ENCODE assay signal across 24 mouse cellular contexts in the genomic region with DNA sequence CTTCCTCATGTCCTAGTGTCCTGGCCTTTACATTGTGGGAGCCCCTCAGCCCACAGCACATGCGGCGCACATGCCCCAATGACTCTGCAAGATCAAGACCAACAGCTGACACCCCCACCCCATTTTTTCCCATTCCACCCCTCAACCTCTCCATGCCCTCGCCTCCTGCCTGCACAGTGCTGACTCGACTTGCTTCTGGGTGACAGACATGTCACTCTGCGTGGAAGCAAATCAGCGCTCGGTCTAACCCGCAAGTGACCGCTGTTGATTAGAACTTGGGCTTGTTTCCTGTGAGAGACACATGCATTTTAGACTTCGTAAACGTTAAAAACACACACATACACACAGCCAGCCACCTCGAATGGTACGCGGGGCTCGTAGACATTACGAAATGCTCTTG. TPM values are rescaled to one million over a fixed set of nuclear protein-coding genes. Genes with fewer than 3 reads are reported as not detected.
DNase-seq lines count a peak whose midpoint lies in the region; ATAC-seq lines count a peak whose summit lies in the region.
"Had no signal": no experiment of that assay in that cellular context is flagged by ENCODE, and none has a peak within 500 bp of the region (broad histone marks: within the 10 kb centered on the region; RNA-seq: fewer than 3 reads in every experiment).

No protein-coding gene starts in this region.

- no peak for DNase-seq in forebrain, embryonic 10.5 days (ENCODE audit: extremely low spot score, low spot score)
- DNase-seq in brain, adult 2 months (ENCODE audit: low read depth, low spot score) = peak; percentile 59
- DNase-seq in forebrain, embryonic 14.5 days (ENCODE audit: low spot score) = no peak
- no peak for DNase-seq in right cerebral cortex, postnatal 4 days
- DNase-seq in left cerebral cortex, postnatal 14 days (ENCODE audit: low spot score in 2 of 2) = no peak
- DNase-seq in spleen, postnatal 14 days (ENCODE audit: low spot score in 2 of 2) = no peak
- DNase-seq: adrenal gland, adult 2 months; embryo, embryonic 11 days; gastrocnemius, postnatal 36 days; heart, postnatal 14 days; layer of hippocampus, adult 9-11 months; liver, embryonic 13.5 days; thymus, postnatal 14 days had no signal

- intact Hi-C loops in left cerebral cortex, postnatal 14 days (cut with DNase I) = loop anchor here (5.0 kb wide), 4 partner anchors 50 to 135 kb away; a partner anchor contains a TSS

- H3K27me3 ChIP-seq in forebrain, embryonic 12.5 days = peaks cover 50% of the 10 kb centered on the region
- peaks cover 40% of the 10 kb centered on the region for H3K27me3 ChIP-seq in forebrain, embryonic 10.5 days (ENCODE audit: poor library complexity, severe bottlenecking)
- H3K27me3 ChIP-seq in forebrain, embryonic 14.5 days (replicated peaks; ENCODE audit: control insufficient read depth, insufficient read depth, low read length) = peaks cover 4% of the 10 kb centered on the region; the same call in 1 of the 2 replicates
- peaks cover 5% of the 10 kb centered on the region for H3K27me3 ChIP-seq in midbrain, embryonic 13.5 days

- no peak overlapping the region; the same call in 1 of the 2 replicates for H3K4me3 ChIP-seq in forebrain, embryonic 12.5 days (replicated peaks)
- no peak overlapping the region for H3K4me3 ChIP-seq in forebrain, embryonic 10.5 days
- peak overlapping the region; percentile 58 for H3K4me3 ChIP-seq in forebrain, embryonic 14.5 days (ENCODE audit: low read depth, low read length)
- peak overlapping the region; percentile 63 for H3K4me3 ChIP-seq in midbrain, embryonic 13.5 days (replicated peaks)
- H3K4me3 ChIP-seq: heart, embryonic 10.5 days; limb, embryonic 10.5 days; liver, embryonic 13.5 days had no signal

- no peak for ATAC-seq in forebrain, embryonic 12.5 days (ENCODE audit: low FRiP score)
- ATAC-seq in forebrain, embryonic 14.5 days = no peak
- no peak for ATAC-seq in midbrain, embryonic 13.5 days
- ATAC-seq: intestine, embryonic 16.5 days; lung, postnatal 0 days had no signal

- H3K4me2 ChIP-seq in forebrain, embryonic 12.5 days = peak overlapping the region; percentile 63
- H3K4me2 ChIP-seq in forebrain, embryonic 14.5 days (ENCODE audit: low read length) = peak overlapping the region; percentile 68
- peak overlapping the region; percentile 66 for H3K4me2 ChIP-seq in midbrain, embryonic 13.5 days (replicated peaks)
- H3K4me2 ChIP-seq: liver, embryonic 13.5 days had no signal

- no peaks in the 10 kb centered on the region for H3K9me3 ChIP-seq in forebrain, embryonic 12.5 days
- no peaks in the 10 kb centered on the region for H3K9me3 ChIP-seq in forebrain, embryonic 10.5 days
- no peaks in the 10 kb centered on the region for H3K9me3 ChIP-seq in forebrain, embryonic 14.5 days (replicated peaks; ENCODE audit: control insufficient read depth, low read length)
- no peaks in the 10 kb centered on the region for H3K9me3 ChIP-seq in midbrain, embryonic 13.5 days
- H3K9me3 ChIP-seq: heart, embryonic 10.5 days; limb, embryonic 10.5 days; liver, embryonic 13.5 days had no signal

- H3K27ac ChIP-seq in forebrain, embryonic 12.5 days = no peak overlapping the region
- no peak overlapping the region for H3K27ac ChIP-seq in forebrain, embryonic 10.5 days
- H3K27ac ChIP-seq in forebrain, embryonic 14.5 days (ENCODE audit: low read depth, low read length) = no peak overlapping the region
- peak overlapping the region; percentile 65 for H3K27ac ChIP-seq in midbrain, embryonic 13.5 days
- H3K27ac ChIP-seq: heart, embryonic 10.5 days; kidney, postnatal 0 days; limb, embryonic 10.5 days; liver, embryonic 13.5 days; stomach, postnatal 0 days had no signal

- WGBS in forebrain, embryonic 12.5 days = 85% methylated on average over 16 of the region's 16 CpGs
- WGBS in forebrain, embryonic 10.5 days = 90% methylated on average over 16 of the region's 16 CpGs
- 85% methylated on average over 16 of the region's 16 CpGs for WGBS in forebrain, embryonic 14.5 days
- WGBS in midbrain, embryonic 13.5 days = 85% methylated on average over 16 of the region's 16 CpGs

- H3K4me1 ChIP-seq in forebrain, embryonic 12.5 days = peaks cover 20% of the 10 kb centered on the region
- peaks cover 13% of the 10 kb centered on the region for H3K4me1 ChIP-seq in forebrain, embryonic 10.5 days
- H3K4me1 ChIP-seq in forebrain, embryonic 14.5 days (ENCODE audit: control insufficient read depth, insufficient read depth, low read length) = peaks cover 14% of the 10 kb centered on the region
- peaks cover 43% of the 10 kb centered on the region for H3K4me1 ChIP-seq in midbrain, embryonic 13.5 days (replicated peaks)
- H3K4me1 ChIP-seq: liver, embryonic 13.5 days had no signal

- H3K9ac ChIP-seq in forebrain, embryonic 12.5 days = no peak overlapping the region
- H3K9ac ChIP-seq in forebrain, embryonic 14.5 days (ENCODE audit: low read length) = no peak overlapping the region
- peak overlapping the region; percentile 82 for H3K9ac ChIP-seq in midbrain, embryonic 13.5 days (replicated peaks)
- H3K9ac ChIP-seq: liver, embryonic 13.5 days had no signal

- H3K36me3 ChIP-seq in forebrain, embryonic 12.5 days (replicated peaks) = no peaks in the 10 kb centered on the region
- H3K36me3 ChIP-seq in forebrain, embryonic 10.5 days (replicated peaks) = no peaks in the 10 kb centered on the region
- no peaks in the 10 kb centered on the region for H3K36me3 ChIP-seq in forebrain, embryonic 14.5 days (ENCODE audit: control insufficient read depth, insufficient read depth, low read length)
- no peaks in the 10 kb centered on the region for H3K36me3 ChIP-seq in midbrain, embryonic 13.5 days
- H3K36me3 ChIP-seq: heart, embryonic 10.5 days; limb, embryonic 10.5 days; liver, embryonic 13.5 days had no signal

RNA-seq across cellular contexts. Expression of a gene that starts 2.1 kb away (rescaled TPM):
- polyA plus RNA-seq in forebrain, embryonic 12.5 days (2016; fragmentation: Nextera tagmentation; extraction: Ambion mirVana) = 2.2 and 2.5 TPM in 2 replicates
- polyA plus RNA-seq in forebrain, embryonic 10.5 days (2016; fragmentation: Nextera tagmentation; extraction: Ambion mirVana) = 0.05 and 0.20 TPM in 2 replicates
- polyA plus RNA-seq in forebrain, embryonic 14.5 days (2014; fragmentation: Nextera tagmentation; extraction: Ambion mirVana) = 4.7 and 7.0 TPM in 2 replicates
- 8.0 and 9.0 TPM in 2 replicates for polyA plus RNA-seq in midbrain, embryonic 13.5 days (2015; fragmentation: Nextera tagmentation; extraction: Ambion mirVana)
- total RNA-seq in left cerebral cortex, postnatal 14 days (2021) = 10 to 100 TPM; 60.5 to 68.7 TPM
- total RNA-seq: ES-E14; gastrocnemius, postnatal 36 days; heart, postnatal 14 days; megakaryocyte-erythroid progenitor cell, adult 5-6 weeks had no signal
- polyA plus RNA-seq: heart, embryonic 10.5 days; kidney, postnatal 0 days; limb, embryonic 10.5 days; liver, embryonic 13.5 days; lung, postnatal 0 days; spleen, adult 2 months had no signal

RNA-seq across cellular contexts. Expression of a gene that starts 56.2 kb away (rescaled TPM):
- polyA plus RNA-seq in forebrain, embryonic 12.5 days (2016; fragmentation: Nextera tagmentation; extraction: Ambion mirVana) = 127 and 131 TPM in 2 replicates
- polyA plus RNA-seq in forebrain, embryonic 10.5 days (2016; fragmentation: Nextera tagmentation; extraction: Ambion mirVana) = 158 and 162 TPM in 2 replicates
- polyA plus RNA-seq in forebrain, embryonic 14.5 days (2014; fragmentation: Nextera tagmentation; extraction: Ambion mirVana) = 137 and 165 TPM in 2 replicates
- 115 and 121 TPM in 2 replicates for polyA plus RNA-seq in midbrain, embryonic 13.5 days (2015; fragmentation: Nextera tagmentation; extraction: Ambion mirVana)
- 10 to 100 TPM; 35.4 to 42.3 TPM for total RNA-seq in left cerebral cortex, postnatal 14 days (2021)

Comparison
In these comparisons a context has a peak if more than half of its experiments do, and no peak if none do; other contexts are left out.
1. H3K4me3 ChIP-seq: peak in forebrain, embryonic 14.5 days (single experiment) and midbrain, embryonic 13.5 days (single experiment); none in forebrain, embryonic 12.5 days (single experiment) and forebrain, embryonic 10.5 days (single experiment).
2. Peak in every context shown above with its lines, with median percentiles within 50 percentile points of each other: H3K4me2 ChIP-seq.